Mouse (Mus musculus) C2C12 (cell line): ENCODE measurements around the gene Rnf135.

Source experiments
- CEBPB ChIP-seq: IDR thresholded peaks from one replicate; pipeline ENCODE4 v1.6.1; 2011; ENCODE audit warnings: low read depth, mild to moderate bottlenecking, control low read depth, moderate library complexity
- CTCF ChIP-seq: IDR thresholded peaks from one replicate; pipeline ENCODE4 v1.5.1; 2011; ENCODE audit not compliant: control insufficient read depth, insufficient read depth, insufficient read length
- MAX ChIP-seq: IDR thresholded peaks from one replicate; pipeline ENCODE4 v1.6.1; 2011; ENCODE audit warnings: mild to moderate bottlenecking, control low read depth
- MYOG ChIP-seq: IDR thresholded peaks from one replicate; pipeline ENCODE4 v1.6.1; 2011; ENCODE audit not compliant: control insufficient read depth, insufficient read length; ENCODE audit errors: extremely low read depth

DNA sequence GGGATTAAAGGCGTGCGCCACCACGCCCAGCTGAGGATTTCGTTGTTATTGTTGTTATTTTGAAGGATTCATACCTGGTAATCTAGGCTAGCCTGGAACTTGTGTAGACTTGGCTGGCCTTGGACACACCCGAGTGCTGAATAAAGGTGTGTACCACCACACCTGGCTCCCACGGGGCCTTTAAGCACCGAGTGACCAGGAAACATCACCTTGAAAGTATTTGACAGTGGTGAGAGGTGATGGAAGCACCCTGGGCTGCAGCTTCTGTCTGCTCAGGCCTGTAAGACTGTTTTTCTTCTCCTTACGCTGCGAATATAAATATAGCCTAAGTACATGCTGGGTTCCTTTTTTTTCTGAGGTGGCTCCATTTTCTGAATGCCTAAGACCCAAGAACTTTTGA, 15.5 kb upstream of the Rnf135 start:
- TF ChIP-seq MAX (no peak), MYOG (no peak), CTCF (no peak), CEBPB (no peak)
